Mouse (Mus musculus) forebrain, embryonic 16.5 days (tissue): Measurements from ENCODE around the gene Gm13697. TPM values are rescaled to one million over a fixed set of nuclear protein-coding genes. Genes with fewer than 3 reads are reported as not detected.
A peak's percentile ranks its signal among the peaks of the same experiment; 100 is the strongest.

Source experiments
- ATAC-seq: fragments of 200-750 bp; cut with Nextera tagmentation; 2 replicates; pipeline ENCODE4 v1.8.0; 2017; ENCODE audit warnings: mild to moderate bottlenecking, moderate library complexity
- H3K27ac ChIP-seq: fragments of 300-500 bp; sonication (generic); 2 replicates; pipeline ENCODE4 v1.5.1; 2014; ENCODE audit warnings: low read length, control low read depth
- H3K27me3 ChIP-seq: fragments of 300-500 bp; sonication (generic); replicated peaks from 2 replicates; pipeline ENCODE4 v1.6.1; 2014; ENCODE audit warnings: low read length; ENCODE audit not compliant: control insufficient read depth, insufficient read depth
- H3K36me3 ChIP-seq: fragments of 300-500 bp; sonication (generic); 2 replicates; pipeline ENCODE4 v1.6.1; 2014; ENCODE audit not compliant: control insufficient read depth, insufficient read depth
- H3K4me1 ChIP-seq: fragments of 300-500 bp; sonication (generic); replicated peaks from 2 replicates; pipeline ENCODE4 v1.6.1; 2014; ENCODE audit warnings: low read length; ENCODE audit not compliant: control insufficient read depth, insufficient read depth
- H3K4me2 ChIP-seq: fragments of 300-500 bp; sonication (generic); 2 replicates; pipeline ENCODE4 v1.6.1; 2014; ENCODE audit warnings: mild to moderate bottlenecking, low read length, control low read depth
- H3K4me3 ChIP-seq: fragments of 300-500 bp; sonication (generic); replicated peaks from 2 replicates; pipeline ENCODE4 v1.5.1; 2014; ENCODE audit warnings: mild to moderate bottlenecking, low read length, control low read depth
- H3K9ac ChIP-seq: fragments of 300-500 bp; sonication (generic); replicated peaks from 2 replicates; pipeline ENCODE4 v1.6.1; 2014; ENCODE audit warnings: low read depth, low read length, control low read depth
- H3K9me3 ChIP-seq: fragments of 300-500 bp; sonication (generic); 2 replicates; pipeline ENCODE4 v1.6.1; 2016; ENCODE audit warnings: low read length; ENCODE audit not compliant: control insufficient read depth
- WGBS: fragments of 180-500 bp; shearing (Covaris S2); extraction: QIAGEN DNeasy Blood & Tissue Kit; methylation state at CpG from one replicate; pipeline ENCODE4 v1.1.7; 2014; 5-methylcytosine and 5-hydroxymethylcytosine counted together
- polyA plus RNA-seq: library from polyadenylated mRNA; unstranded; fragments of >200 nt; fragmentation: Nextera tagmentation; extraction: Ambion mirVana; gene quantifications from 2 replicates; pipeline ENCODE4 v1.2.1, GENCODE M21; 2015

Gene Gm13697
- polyA plus RNA-seq, 1 experiment from 2014 or later: not detected

DNA sequence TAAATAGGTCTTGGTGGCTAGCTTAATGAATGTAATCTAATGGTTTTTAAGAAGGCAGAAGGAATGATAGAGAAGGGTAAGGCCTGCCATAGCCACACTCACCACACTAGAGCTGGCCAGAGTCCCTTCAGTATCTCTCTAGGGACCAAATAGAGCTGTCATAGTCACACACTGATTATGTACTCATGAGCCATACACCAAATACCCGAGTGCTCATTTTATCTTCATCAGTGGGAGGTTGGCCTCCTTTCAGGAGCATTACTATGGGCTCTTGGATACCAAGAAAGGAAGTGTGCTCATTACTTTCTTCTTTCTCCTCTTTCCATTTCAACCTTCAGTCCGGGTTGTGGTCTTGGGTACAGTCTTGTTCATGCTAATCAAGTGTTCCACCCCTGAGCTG lies 37.4 kb downstream of the Gm13697 start:
- Histone ChIP-seq H3K4me3 (no peak overlapping the region), H3K9ac (no peak overlapping the region), H3K9me3 (no peaks in the 10 kb centered on the region), H3K27me3 (no peaks in the 10 kb centered on the region), H3K36me3 (no peaks in the 10 kb centered on the region), H3K4me1 (0 out of 2 replicates have a peak, but pooled peaks cover 2% of the 10 kb centered on the region), H3K27ac (no peak overlapping the region), H3K4me2 (no peak overlapping the region)
- ATAC-seq: no peak
- WGBS: 74% methylated on average over 2 of the region's 2 CpGs

DNA sequence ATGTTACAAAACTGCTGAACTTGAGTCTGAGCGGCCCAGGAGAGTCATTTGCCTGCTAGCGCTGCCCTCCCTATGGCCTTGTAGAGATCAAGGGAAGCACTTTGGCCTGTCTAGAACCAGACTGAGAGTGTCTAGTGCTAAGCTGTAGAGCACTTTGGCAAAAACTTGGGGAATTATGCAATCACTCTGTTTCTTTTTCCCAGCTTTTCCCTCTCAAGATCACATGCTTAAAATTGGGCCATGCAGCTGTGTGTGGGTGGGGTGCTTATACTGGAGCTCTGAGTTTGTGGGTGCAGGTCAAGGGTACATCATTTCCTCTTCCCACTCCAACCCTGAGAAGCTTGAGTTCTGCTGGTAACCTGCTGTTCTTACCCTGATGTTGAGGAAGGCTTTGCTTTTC lies 38.4 kb downstream of the Gm13697 start:
- no peaks in the 10 kb centered on the region for H3K27me3 ChIP-seq
- no peak overlapping the region for H3K4me2 ChIP-seq
- 0 out of 2 replicates have a peak, but pooled peaks cover 2% of the 10 kb centered on the region for H3K4me1 ChIP-seq
- no peak overlapping the region for H3K27ac ChIP-seq
- no peak overlapping the region for H3K9ac ChIP-seq
- H3K9me3 ChIP-seq: no peaks in the 10 kb centered on the region
- H3K4me3 ChIP-seq: no peak overlapping the region
- ATAC-seq: no peak
- WGBS: 94% methylated on average over 2 of the region's 2 CpGs
- no peaks in the 10 kb centered on the region for H3K36me3 ChIP-seq

DNA sequence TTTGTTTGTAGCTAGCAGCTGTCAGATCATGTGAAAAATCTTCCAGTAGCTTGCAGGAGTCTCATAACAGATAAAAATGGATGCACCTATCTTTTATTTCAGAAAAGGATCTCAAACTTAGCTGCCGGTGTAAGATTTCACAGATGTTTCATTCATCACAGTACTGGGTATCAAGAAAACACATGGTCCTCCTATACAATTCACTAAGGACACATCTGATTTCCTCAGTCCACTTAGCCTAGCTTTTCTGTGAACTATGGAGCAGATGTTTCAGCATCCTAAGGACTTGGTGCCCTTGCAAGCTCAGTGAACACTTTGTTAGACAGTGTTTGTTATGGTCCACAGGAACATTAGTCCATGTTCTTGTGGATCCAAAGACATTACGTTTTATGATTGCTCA lies 38.8 kb downstream of the Gm13697 start:
- H3K27me3 ChIP-seq: no peaks in the 10 kb centered on the region
- WGBS: 81% methylated on average over 2 of the region's 2 CpGs
- H3K9me3 ChIP-seq: no peaks in the 10 kb centered on the region
- no peak overlapping the region for H3K27ac ChIP-seq
- 0 out of 2 replicates have a peak, but pooled peaks cover 2% of the 10 kb centered on the region for H3K4me1 ChIP-seq
- H3K4me2 ChIP-seq: no peak overlapping the region
- ATAC-seq: no peak
- H3K9ac ChIP-seq: no peak overlapping the region
- H3K36me3 ChIP-seq: no peaks in the 10 kb centered on the region
- H3K4me3 ChIP-seq: no peak overlapping the region

DNA sequence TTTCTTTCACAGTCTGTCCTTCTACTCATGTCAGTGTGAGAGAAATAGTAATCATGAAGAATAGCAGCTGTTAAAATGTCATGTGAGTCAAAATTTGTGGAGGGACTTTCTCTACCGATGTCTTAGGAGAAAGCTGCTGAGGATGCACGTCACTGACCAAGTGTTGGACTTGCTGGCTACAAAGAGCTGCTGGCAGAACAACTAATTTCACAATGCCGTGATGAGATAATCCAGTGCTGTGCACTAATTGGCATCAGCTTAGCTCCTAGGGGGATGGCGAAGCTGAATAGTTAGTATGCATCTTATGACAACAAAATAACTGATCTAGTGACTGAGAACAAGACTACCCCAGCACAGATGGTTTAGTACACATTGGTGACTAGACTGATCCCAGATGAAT lies 40.7 kb downstream of the Gm13697 start:
- no peaks in the 10 kb centered on the region for H3K9me3 ChIP-seq
- 0 out of 2 replicates have a peak, but pooled peaks cover 2% of the 10 kb centered on the region for H3K4me1 ChIP-seq
- H3K36me3 ChIP-seq: no peaks in the 10 kb centered on the region
- ATAC-seq: peak; percentile 33; the same call in 1 of the 2 replicates
- no peak overlapping the region for H3K4me2 ChIP-seq
- no peak overlapping the region for H3K4me3 ChIP-seq
- no peaks in the 10 kb centered on the region for H3K27me3 ChIP-seq
- WGBS: 7% methylated on average over 4 of the region's 4 CpGs
- no peak overlapping the region for H3K27ac ChIP-seq
- H3K9ac ChIP-seq: no peak overlapping the region

DNA sequence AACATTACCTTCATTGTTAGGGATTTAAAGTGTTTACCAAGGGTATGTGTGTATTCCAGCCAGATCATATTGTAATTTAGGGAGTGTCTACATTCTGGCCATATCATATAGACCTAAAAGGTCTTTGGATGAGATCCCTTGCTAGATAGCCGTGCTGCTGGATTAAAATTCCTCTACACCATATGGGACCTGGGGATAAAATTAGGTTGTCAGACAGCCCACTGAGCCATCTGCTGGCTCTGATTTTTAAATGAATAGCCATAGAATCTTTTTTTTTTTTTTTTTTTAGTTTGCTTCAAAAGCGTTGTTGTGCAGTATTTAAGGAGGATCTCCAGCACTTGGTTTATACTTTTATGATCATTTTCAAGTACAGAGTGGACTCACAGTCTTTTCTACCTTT lies 48.0 kb downstream of the Gm13697 start:
- Histone ChIP-seq H3K9me3 (no peaks in the 10 kb centered on the region), H3K4me2 (no peak overlapping the region), H3K27me3 (no peaks in the 10 kb centered on the region), H3K4me3 (no peak overlapping the region), H3K36me3 (no peaks in the 10 kb centered on the region), H3K4me1 (no peaks in the 10 kb centered on the region), H3K9ac (no peak overlapping the region), H3K27ac (no peak overlapping the region)
- 72% methylated on average over 2 of the region's 2 CpGs for WGBS
- ATAC-seq: no peak

DNA sequence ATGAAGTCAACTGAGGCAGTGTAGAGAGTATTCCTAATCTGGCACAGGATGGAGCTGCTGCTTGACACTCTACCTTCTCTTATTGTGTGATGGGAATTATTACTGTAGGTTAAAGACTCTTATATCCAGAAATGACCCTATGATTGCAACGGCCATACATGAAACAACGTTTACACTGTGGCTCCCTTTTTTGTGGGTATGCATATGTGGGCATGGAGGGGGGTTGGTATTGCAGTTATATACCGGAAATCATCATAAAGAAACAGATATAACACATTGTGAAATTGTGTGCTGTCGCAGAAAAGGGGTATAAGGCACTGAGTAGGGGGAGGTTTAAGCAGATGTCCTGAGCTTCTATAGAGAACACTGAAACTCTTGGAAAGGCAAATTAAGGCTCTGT lies 51.5 kb downstream of the Gm13697 start:
- no peaks in the 10 kb centered on the region for H3K9me3 ChIP-seq
- H3K27me3 ChIP-seq: no peaks in the 10 kb centered on the region
- H3K27ac ChIP-seq: no peak overlapping the region
- 87% methylated on average over 4 of the region's 4 CpGs for WGBS
- no peaks in the 10 kb centered on the region for H3K4me1 ChIP-seq
- no peak overlapping the region for H3K4me3 ChIP-seq
- no peak overlapping the region for H3K9ac ChIP-seq
- H3K4me2 ChIP-seq: no peak overlapping the region
- no peak for ATAC-seq
- H3K36me3 ChIP-seq: no peaks in the 10 kb centered on the region

Other genes with a start within 250 kb of the Gm13697 start
- gene Fam171b, start 172.1 kb upstream of the Gm13697 start, polyA plus RNA-seq: 76.3 and 78.6 TPM in 2 replicates
- not detected in 2 replicates for gene Zswim2, start 43.5 kb upstream of the Gm13697 start, polyA plus RNA-seq
- gene Gm13698, start 29.1 kb upstream of the Gm13697 start, polyA plus RNA-seq: not detected in 2 replicates
- not detected in 2 replicates for gene Gm13693, start 23.2 kb upstream of the Gm13697 start, polyA plus RNA-seq
- not detected in 2 replicates for gene Gm13695, start 17.4 kb upstream of the Gm13697 start, polyA plus RNA-seq
- not detected in 2 replicates for gene Gm13696, start 11.6 kb upstream of the Gm13697 start, polyA plus RNA-seq
- gene Gm13694, start 5.8 kb upstream of the Gm13697 start, polyA plus RNA-seq: not detected in 2 replicates
- gene Gm13691, start 5.8 kb downstream of the Gm13697 start, polyA plus RNA-seq: not detected in 2 replicates